Mouse (Mus musculus): Measurements from ENCODE around the gene Kif22. TPM values are rescaled to one million over a fixed set of nuclear protein-coding genes. Genes with fewer than 3 reads are reported as not detected.

The Kif22 gene
- polyA plus RNA-seq, 1 experiment from 2014 or later: 152 TPM

DNA sequence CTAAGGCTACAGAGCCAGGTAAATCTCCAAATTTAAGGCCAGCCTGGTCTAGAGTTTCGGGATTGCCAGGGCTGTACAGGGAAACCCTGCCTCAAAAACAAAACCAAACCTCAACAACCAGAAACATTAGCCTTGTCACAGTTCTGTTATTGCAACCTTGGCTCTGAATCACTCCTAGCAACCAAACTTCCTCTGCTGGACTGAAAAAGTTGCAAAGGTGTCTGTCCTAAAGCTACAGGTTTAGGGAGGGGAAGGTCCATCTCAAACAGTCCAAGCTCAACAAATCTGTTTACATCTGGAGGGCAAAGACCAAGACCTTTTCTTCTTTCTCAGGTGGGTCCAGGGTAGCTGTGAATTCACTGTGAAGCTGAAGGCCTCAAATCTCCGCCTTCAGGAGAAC is 31.2 kb downstream of the Kif22 start:
- H3K4me2 ChIP-seq: no peak overlapping the region
- WGBS: 96% methylated on average over 2 of the region's 2 CpGs
- H3K9ac ChIP-seq (ENCODE audit: low read depth, low read length): no peak overlapping the region
- H3K27ac ChIP-seq (ENCODE audit: low read depth, low read length): 0 out of 2 replicates have a peak overlapping the region, but pooled peaks have one; percentile 41
- H3K36me3 ChIP-seq (ENCODE audit: control insufficient read depth, insufficient read depth, low read length): peaks cover 13% of the 10 kb centered on the region
- ATAC-seq (replicated peaks; ENCODE audit: low FRiP score) (no peak), DNase-seq (ENCODE audit: low spot score) (no peak)
- no peaks in the 10 kb centered on the region for H3K9me3 ChIP-seq (ENCODE audit: control insufficient read depth, low read length)
- H3K4me1 ChIP-seq (replicated peaks; ENCODE audit: control insufficient read depth, insufficient read depth, low read length): peaks cover 38% of the 10 kb centered on the region
- no peaks in the 10 kb centered on the region for H3K27me3 ChIP-seq (replicated peaks; ENCODE audit: control insufficient read depth, insufficient read depth, low read length)
- H3K4me3 ChIP-seq (ENCODE audit: low read depth, low read length): no peak overlapping the region

DNA sequence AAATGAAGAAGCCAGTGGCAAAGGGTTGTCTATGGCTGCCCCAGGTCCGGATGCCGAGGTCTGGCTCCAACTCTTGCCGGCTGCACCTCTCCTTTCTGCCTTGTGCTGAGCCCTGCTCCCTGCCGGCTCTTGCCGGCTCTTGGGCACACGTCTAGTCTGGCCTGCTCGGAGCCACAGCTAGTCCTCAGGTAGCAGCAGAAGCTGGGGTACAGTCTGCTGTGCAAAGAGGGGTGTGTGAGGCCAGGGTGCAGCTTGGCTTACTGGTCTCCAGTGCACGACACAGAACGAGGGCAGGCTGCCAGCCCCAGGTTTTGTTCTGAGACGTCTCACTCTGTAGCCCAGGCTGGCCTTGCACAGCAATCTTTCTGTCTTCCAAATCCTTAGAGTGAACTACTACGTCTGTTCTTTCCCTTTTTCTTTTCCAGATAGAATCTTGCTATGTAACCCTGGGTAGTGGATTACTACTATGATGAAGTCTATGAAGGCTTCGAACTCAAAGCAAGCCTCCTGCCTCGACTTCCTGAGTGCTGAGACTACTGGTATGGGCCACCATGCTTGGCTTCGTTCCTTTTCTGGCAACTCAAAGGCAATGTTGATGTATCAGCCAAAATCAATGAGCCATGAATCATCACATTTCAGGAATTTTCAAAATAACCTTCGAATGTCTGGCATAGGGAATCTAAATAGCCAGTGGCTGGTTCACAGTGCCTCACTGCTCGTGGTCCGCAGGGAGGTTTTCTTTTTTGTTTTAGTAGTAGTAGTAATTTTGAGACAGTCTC is 32.8 kb downstream of the Kif22 start:
- Histone ChIP-seq H3K27ac (ENCODE audit: low read depth, low read length) (peak overlapping the region; percentile 95), H3K27me3 (replicated peaks; ENCODE audit: control insufficient read depth, insufficient read depth, low read length) (no peaks in the 10 kb centered on the region), H3K9me3 (ENCODE audit: control insufficient read depth, low read length) (no peaks in the 10 kb centered on the region), H3K36me3 (ENCODE audit: control insufficient read depth, insufficient read depth, low read length) (peaks cover 7% of the 10 kb centered on the region; the same call in 1 of the 2 replicates), H3K4me1 (replicated peaks; ENCODE audit: control insufficient read depth, insufficient read depth, low read length) (peaks cover 24% of the 10 kb centered on the region), H3K9ac (ENCODE audit: low read depth, low read length) (peak overlapping the region; percentile 57), H3K4me2 (peak overlapping the region; percentile 33; the same call in 1 of the 2 replicates), H3K4me3 (ENCODE audit: low read depth, low read length) (no peak overlapping the region)
- ATAC-seq (replicated peaks; ENCODE audit: low FRiP score): no peak
- DNase-seq (ENCODE audit: low spot score): no peak
- 84% methylated on average over 17 of the region's 17 CpGs for WGBS

DNA sequence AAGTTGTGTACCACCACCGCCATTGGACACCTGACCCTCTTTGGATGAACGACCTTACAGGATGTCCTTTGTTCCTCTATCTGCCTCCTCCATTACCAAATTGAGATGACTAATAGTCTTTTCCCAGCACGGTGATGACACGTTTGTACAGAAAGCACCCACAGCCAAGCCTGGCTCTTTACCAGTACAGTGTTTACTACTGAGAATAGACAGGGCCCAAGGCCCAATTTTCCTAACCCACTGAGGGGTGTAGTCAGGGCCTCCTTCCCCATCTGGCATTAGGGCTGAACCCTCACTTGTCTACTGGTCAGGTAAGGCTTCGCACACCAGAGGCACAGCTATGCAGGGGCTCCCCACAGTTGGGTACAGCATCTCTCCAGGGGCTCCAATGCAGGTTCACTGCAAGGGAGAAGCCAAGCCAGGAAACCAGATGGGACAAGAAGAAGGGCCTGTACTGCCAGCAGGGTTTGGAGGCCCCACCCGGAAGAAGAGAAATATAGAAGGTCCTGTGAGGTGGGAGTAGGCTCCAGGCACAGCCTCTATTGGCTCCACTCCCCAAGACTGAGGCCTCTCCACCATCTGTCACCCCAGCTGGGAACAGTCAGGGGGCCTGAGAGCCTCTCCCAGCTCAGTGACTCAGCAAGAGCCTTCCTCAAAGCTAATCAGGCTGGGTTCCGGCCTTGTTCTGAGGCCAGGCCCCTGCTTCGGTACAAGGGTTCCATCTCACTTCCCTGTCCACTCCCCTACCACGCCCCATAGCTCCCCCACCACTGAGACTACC is 33.8 kb downstream of the Kif22 start:
- ATAC-seq (replicated peaks; ENCODE audit: low FRiP score): peak; percentile 93
- peak overlapping the region; percentile 57 for H3K9ac ChIP-seq (ENCODE audit: low read depth, low read length)
- peak; percentile 66 for DNase-seq (ENCODE audit: low spot score)

DNA sequence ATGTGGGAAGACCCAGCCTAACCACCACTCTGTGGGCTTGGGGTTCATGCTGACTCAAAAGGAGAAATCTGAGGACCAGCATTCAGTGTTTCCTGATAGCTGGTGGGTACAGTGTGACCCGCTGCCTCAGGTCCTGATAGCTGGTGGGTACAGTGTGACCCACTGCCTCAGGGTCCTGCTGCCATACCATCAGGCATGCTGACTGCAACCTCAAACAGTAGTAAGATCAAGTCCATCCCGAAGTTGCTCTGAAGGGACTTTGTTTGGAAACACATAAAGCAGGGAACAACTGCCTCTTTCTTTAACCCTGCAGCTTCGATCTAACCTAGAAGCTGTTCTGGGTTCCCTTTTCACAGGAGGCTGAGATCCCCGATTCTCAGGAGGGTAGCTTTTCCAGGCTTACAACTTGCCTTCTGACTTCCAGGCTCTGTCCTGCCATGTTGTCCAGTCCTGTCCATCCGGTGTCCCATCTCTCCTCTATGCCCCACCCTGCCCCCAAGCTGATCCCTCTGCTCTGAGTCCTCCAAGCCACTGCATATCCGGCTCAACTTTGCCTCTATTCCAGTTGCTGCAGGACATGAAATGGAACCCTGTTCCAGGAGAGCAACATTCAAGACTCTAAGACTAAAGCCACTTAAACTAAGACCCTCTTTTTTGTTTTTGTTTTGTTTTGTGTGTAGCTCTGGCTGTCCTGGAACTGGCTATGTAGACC is 34.8 kb downstream of the Kif22 start:
- 83% methylated on average over 6 of the region's 6 CpGs for WGBS
- H3K9me3 ChIP-seq (ENCODE audit: control insufficient read depth, low read length): no peaks in the 10 kb centered on the region
- no peaks in the 10 kb centered on the region for H3K36me3 ChIP-seq (ENCODE audit: control insufficient read depth, insufficient read depth, low read length)
- H3K9ac ChIP-seq (ENCODE audit: low read depth, low read length): no peak overlapping the region
- H3K4me1 ChIP-seq (replicated peaks; ENCODE audit: control insufficient read depth, insufficient read depth, low read length): peaks cover 13% of the 10 kb centered on the region
- ATAC-seq (replicated peaks; ENCODE audit: low FRiP score): no peak
- H3K27me3 ChIP-seq (replicated peaks; ENCODE audit: control insufficient read depth, insufficient read depth, low read length): no peaks in the 10 kb centered on the region
- no peak for DNase-seq (ENCODE audit: low spot score)
- no peak overlapping the region for H3K4me2 ChIP-seq
- H3K4me3 ChIP-seq (ENCODE audit: low read depth, low read length): no peak overlapping the region
- H3K27ac ChIP-seq (ENCODE audit: low read depth, low read length): no peak overlapping the region

More for the DNA sequence above, 33.8 kb downstream of the Kif22 start:
- WGBS: 38% methylated on average over 9 of the region's 9 CpGs
- no peak overlapping the region for H3K4me3 ChIP-seq (ENCODE audit: low read depth, low read length)
- H3K27me3 ChIP-seq (replicated peaks; ENCODE audit: control insufficient read depth, insufficient read depth, low read length): no peaks in the 10 kb centered on the region
- H3K36me3 ChIP-seq (ENCODE audit: control insufficient read depth, insufficient read depth, low read length): peaks cover 3% of the 10 kb centered on the region; the same call in 1 of the 2 replicates
- no peaks in the 10 kb centered on the region for H3K9me3 ChIP-seq (ENCODE audit: control insufficient read depth, low read length)
- H3K4me2 ChIP-seq: peak overlapping the region; percentile 52
- H3K27ac ChIP-seq (ENCODE audit: low read depth, low read length): peak overlapping the region; percentile 95
- peaks cover 18% of the 10 kb centered on the region for H3K4me1 ChIP-seq (replicated peaks; ENCODE audit: control insufficient read depth, insufficient read depth, low read length)

DNA sequence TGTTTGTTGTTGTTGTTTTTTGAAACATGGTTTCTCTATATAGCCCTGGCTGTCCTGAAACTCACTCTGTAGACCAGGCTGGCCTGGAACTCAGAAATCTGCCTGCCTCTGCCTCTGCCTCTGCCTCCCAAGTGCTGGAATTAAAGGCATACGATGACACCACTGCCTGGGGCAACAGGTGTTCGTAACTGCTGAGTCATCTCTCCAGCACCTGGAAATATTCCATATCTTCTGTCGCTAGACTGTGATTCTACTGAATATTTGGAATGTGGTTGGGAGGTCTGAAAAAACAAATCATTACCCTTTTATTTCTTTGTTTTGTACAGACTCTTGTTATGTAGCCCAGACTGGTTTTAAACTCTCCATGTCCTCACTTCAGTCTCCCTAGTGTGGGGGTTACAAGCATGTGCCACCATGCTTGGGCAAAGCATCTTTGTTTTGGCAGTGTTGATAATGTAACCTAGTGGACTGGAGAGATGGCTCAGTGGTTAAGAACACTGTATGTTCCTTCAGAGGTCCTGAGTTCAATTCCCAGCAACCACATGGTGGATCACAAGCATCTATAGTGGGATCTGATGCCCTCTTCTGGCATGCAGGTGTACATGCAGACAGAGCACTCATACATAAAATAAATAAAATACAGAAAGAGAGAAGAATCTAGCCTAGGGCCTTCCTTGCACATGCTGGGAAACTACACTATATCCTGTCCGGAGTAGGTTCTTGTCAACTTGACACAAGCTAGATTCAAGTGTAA is 38.0 kb downstream of the Kif22 start:
- H3K4me1 ChIP-seq (replicated peaks; ENCODE audit: control insufficient read depth, insufficient read depth, low read length): peaks cover 12% of the 10 kb centered on the region
- no peak overlapping the region for H3K4me3 ChIP-seq (ENCODE audit: low read depth, low read length)
- no peak overlapping the region for H3K9ac ChIP-seq (ENCODE audit: low read depth, low read length)
- H3K4me2 ChIP-seq: no peak overlapping the region
- H3K36me3 ChIP-seq (ENCODE audit: control insufficient read depth, insufficient read depth, low read length): no peaks in the 10 kb centered on the region
- H3K27me3 ChIP-seq (replicated peaks; ENCODE audit: control insufficient read depth, insufficient read depth, low read length): no peaks in the 10 kb centered on the region
- DNase-seq (ENCODE audit: low spot score) (no peak), ATAC-seq (replicated peaks; ENCODE audit: low FRiP score) (no peak)
- 82% methylated on average over 4 of the region's 4 CpGs for WGBS
- no peak overlapping the region for H3K27ac ChIP-seq (ENCODE audit: low read depth, low read length)
- no peaks in the 10 kb centered on the region for H3K9me3 ChIP-seq (ENCODE audit: control insufficient read depth, low read length)

DNA sequence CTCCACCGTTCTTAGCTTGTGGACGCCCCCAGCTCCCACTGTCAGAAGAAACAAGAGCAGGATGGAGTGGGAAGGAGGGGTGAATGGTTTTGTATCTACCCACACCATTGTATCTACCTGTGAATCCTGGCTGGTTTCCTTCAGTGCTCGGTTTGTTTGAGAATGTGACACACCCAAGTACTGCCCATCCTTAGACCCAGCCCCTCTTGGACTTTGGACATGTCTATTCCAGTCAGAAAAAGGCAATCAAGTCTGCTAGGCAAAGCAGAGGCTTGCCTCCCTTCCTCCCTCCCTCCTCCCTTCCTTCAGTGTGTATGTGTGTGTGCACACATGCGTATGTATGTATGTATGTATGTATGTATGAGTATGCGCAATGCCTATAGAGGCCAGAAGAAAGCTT is 38.7 kb downstream of the Kif22 start:
- Histone ChIP-seq H3K4me1 (replicated peaks; ENCODE audit: control insufficient read depth, insufficient read depth, low read length) (peaks cover 5% of the 10 kb centered on the region), H3K36me3 (ENCODE audit: control insufficient read depth, insufficient read depth, low read length) (no peaks in the 10 kb centered on the region), H3K4me3 (ENCODE audit: low read depth, low read length) (no peak overlapping the region), H3K27ac (ENCODE audit: low read depth, low read length) (no peak overlapping the region), H3K9me3 (ENCODE audit: control insufficient read depth, low read length) (no peaks in the 10 kb centered on the region), H3K27me3 (replicated peaks; ENCODE audit: control insufficient read depth, insufficient read depth, low read length) (no peaks in the 10 kb centered on the region), H3K4me2 (no peak overlapping the region), H3K9ac (ENCODE audit: low read depth, low read length) (no peak overlapping the region)
- no peak for DNase-seq (ENCODE audit: low spot score)
- no peak for ATAC-seq (replicated peaks; ENCODE audit: low FRiP score)
- WGBS: 82% methylated on average over 5 of the region's 5 CpGs

DNA sequence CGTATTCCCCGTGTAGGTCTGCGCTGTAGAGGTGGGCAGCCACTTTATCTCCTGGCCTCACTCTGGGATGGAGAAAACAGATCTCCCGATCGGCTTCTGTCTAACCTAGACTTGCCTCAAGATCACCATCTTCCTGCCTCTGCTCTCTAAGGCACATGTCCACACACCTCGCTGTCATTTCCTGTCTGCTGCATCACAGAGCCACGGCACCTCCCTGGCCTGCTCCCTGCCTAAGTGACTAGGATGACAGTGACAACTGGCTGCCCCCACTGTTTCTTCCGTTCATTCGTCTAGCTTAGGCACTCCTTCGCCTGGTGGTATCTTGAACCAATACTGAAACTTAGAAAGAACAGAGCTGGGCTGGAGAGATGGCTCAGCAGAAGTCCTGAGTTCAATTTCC is 42.7 kb downstream of the Kif22 start:
- H3K9ac ChIP-seq (ENCODE audit: low read depth, low read length): no peak overlapping the region
- DNase-seq (ENCODE audit: low spot score) (no peak), ATAC-seq (replicated peaks; ENCODE audit: low FRiP score) (no peak)
- no peaks in the 10 kb centered on the region for H3K9me3 ChIP-seq (ENCODE audit: control insufficient read depth, low read length)
- no peaks in the 10 kb centered on the region for H3K4me1 ChIP-seq (replicated peaks; ENCODE audit: control insufficient read depth, insufficient read depth, low read length)
- H3K27me3 ChIP-seq (replicated peaks; ENCODE audit: control insufficient read depth, insufficient read depth, low read length): no peaks in the 10 kb centered on the region
- WGBS: 61% methylated on average over 10 of the region's 10 CpGs
- no peak overlapping the region for H3K27ac ChIP-seq (ENCODE audit: low read depth, low read length)
- H3K4me3 ChIP-seq (ENCODE audit: low read depth, low read length): no peak overlapping the region
- H3K4me2 ChIP-seq: no peak overlapping the region
- no peaks in the 10 kb centered on the region for H3K36me3 ChIP-seq (ENCODE audit: control insufficient read depth, insufficient read depth, low read length)

DNA sequence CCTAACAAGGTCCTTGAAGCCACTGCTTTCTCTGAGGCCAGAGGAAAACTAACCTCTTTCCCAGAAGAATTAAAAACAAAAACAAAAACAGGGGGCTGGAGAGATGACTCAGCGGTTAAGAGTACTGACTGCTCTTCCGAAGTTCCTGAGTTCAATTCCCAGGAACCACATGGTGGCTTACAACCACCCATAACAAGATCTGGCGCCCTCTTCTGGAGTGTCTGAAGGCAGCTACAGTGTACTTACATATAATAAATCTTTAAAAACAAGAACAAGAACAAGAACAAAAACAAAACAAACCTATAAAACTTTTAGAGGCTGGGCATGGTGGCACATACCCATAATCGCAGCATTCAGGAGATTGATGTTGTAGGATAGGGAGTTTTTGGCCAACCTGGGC is 45.8 kb downstream of the Kif22 start:
- Histone ChIP-seq H3K36me3 (ENCODE audit: control insufficient read depth, insufficient read depth, low read length) (no peaks in the 10 kb centered on the region), H3K9me3 (ENCODE audit: control insufficient read depth, low read length) (no peaks in the 10 kb centered on the region), H3K27me3 (replicated peaks; ENCODE audit: control insufficient read depth, insufficient read depth, low read length) (no peaks in the 10 kb centered on the region; the same call in 1 of the 2 replicates), H3K9ac (ENCODE audit: low read depth, low read length) (no peak overlapping the region), H3K4me3 (ENCODE audit: low read depth, low read length) (no peak overlapping the region), H3K27ac (ENCODE audit: low read depth, low read length) (no peak overlapping the region), H3K4me1 (replicated peaks; ENCODE audit: control insufficient read depth, insufficient read depth, low read length) (no peaks in the 10 kb centered on the region), H3K4me2 (no peak overlapping the region)
- 71% methylated on average over 4 of the region's 4 CpGs for WGBS
- ATAC-seq (replicated peaks; ENCODE audit: low FRiP score): no peak
- DNase-seq (ENCODE audit: low spot score): no peak

Data from liver, embryonic 11.5 days (tissue).